Mouse (Mus musculus) T-cell, adult 66 days (primary cell): ENCODE data around the gene Btbd35f23. TPM values are rescaled to one million over a fixed set of nuclear protein-coding genes. Genes with fewer than 3 reads are reported as not detected.

Source experiments
- total RNA-seq, 2 experiments: library from RNA; stranded (reverse); gene quantifications; 3 replicates in 1 of 2; 4 replicates in 1 of 2; pipeline ENCODE4 v1.2.4; 2023

The Btbd35f23 gene
- total RNA-seq = not detected

GRCm38 (mm10) chrX:3076575-3076974, at the start of gene Btbd35f23:
Gene Btbd35f23, plus strand, starts transcription at chrX:3076875.

Other genes starting within 250 kb of the Btbd35f23 start
- not detected for gene Btbd35f24, start 119.0 kb downstream of the Btbd35f23 start, total RNA-seq